Mouse (Mus musculus) lung, embryonic 14.5 days (tissue): Measurements from ENCODE around the gene Eme1. TPM values are rescaled to one million over a fixed set of nuclear protein-coding genes. Genes with fewer than 3 reads are reported as not detected.

Experiments
- ATAC-seq: fragments of 200-750 bp; cut with Nextera tagmentation; 2 replicates; pipeline ENCODE4 v1.8.0; 2017; ENCODE audit warnings: mild to moderate bottlenecking, moderate TSS enrichment, moderate library complexity; ENCODE audit not compliant: insufficient read depth
- DNase-seq: peaks from one replicate; pipeline ENCODE4 v3.0.0-alpha.2; 2015
- H3K27ac ChIP-seq: fragments of 300-500 bp; sonication (generic); 2 replicates; pipeline ENCODE4 v1.5.1; 2014; ENCODE audit warnings: low read depth, mild to moderate bottlenecking, moderate library complexity
- H3K27me3 ChIP-seq: fragments of 300-500 bp; sonication (generic); 2 replicates; pipeline ENCODE4 v1.6.1; 2014; ENCODE audit warnings: low read length, control low read depth; ENCODE audit not compliant: insufficient read depth
- H3K36me3 ChIP-seq: fragments of 300-500 bp; sonication (generic); 2 replicates; pipeline ENCODE4 v1.6.1; 2014; ENCODE audit warnings: control low read depth; ENCODE audit not compliant: insufficient read depth
- H3K4me1 ChIP-seq: fragments of 300-500 bp; sonication (generic); 2 replicates; pipeline ENCODE4 v1.6.1; 2014; ENCODE audit warnings: antibody characterized with exemption, control low read depth; ENCODE audit not compliant: insufficient read depth
- H3K4me2 ChIP-seq: fragments of 300-500 bp; sonication (generic); 2 replicates; pipeline ENCODE4 v1.6.1; 2014; ENCODE audit warnings: mild to moderate bottlenecking
- H3K4me3 ChIP-seq: fragments of 300-500 bp; sonication (generic); 2 replicates; pipeline ENCODE4 v1.5.1; 2014; ENCODE audit warnings: low read depth, low read length
- H3K9ac ChIP-seq: fragments of 300-500 bp; sonication (generic); 2 replicates; pipeline ENCODE4 v1.6.1; 2014
- H3K9me3 ChIP-seq: fragments of 300-500 bp; sonication (generic); 2 replicates; pipeline ENCODE4 v1.6.1; 2016; ENCODE audit warnings: low read depth, low read length, control low read depth
- CTCF ChIP-seq: IDR thresholded peaks from 2 replicates; pipeline ENCODE4 v1.5.1; 2016; ENCODE audit warnings: antibody characterized with exemption, low read depth
- WGBS: fragments of 180-500 bp; shearing (Covaris S2); extraction: QIAGEN DNeasy Blood & Tissue Kit; methylation state at CpG from one replicate; pipeline ENCODE4 v1.1.7; 2014; 5-methylcytosine and 5-hydroxymethylcytosine counted together
- polyA plus RNA-seq: library from polyadenylated mRNA; unstranded; fragments of >200 nt; fragmentation: Nextera tagmentation; extraction: Ambion mirVana; gene quantifications from 2 replicates; pipeline ENCODE4 v1.2.1, GENCODE M21; 2014

Gene Eme1
- polyA plus RNA-seq, 1 experiment from 2014 or later: 30.0 TPM

- ATAC-seq (peak; percentile 97), DNase-seq (peak; percentile 97)
- H3K27ac ChIP-seq: peak within 1 kb of the TSS; percentile 79
- H3K36me3 ChIP-seq: peaks cover 27% of the 10 kb centered on the region
- H3K4me2 ChIP-seq: peak within 1 kb of the TSS; percentile 81
- no peaks in the 10 kb centered on the region for H3K9me3 ChIP-seq
- H3K4me1 ChIP-seq: no peaks in the 10 kb centered on the region
- peak; percentile 97 for TF ChIP-seq CTCF
- peak within 1 kb of the TSS; percentile 90 for H3K9ac ChIP-seq
- 4% methylated on average over 40 of the region's 41 CpGs for WGBS
- peak within 1 kb of the TSS; percentile 97 for H3K4me3 ChIP-seq
- H3K27me3 ChIP-seq: no peaks in the 10 kb centered on the region
Observed at GRCm38 (mm10) chr11:94629199-94629883, 24.4 kb downstream of the Eme1 start, which contains the start of gene Lrrc59. Lrrc59 (plus strand) TSS chr11:94629767.

GRCm38 (mm10) chr11:94622162-94622561 is 31.6 kb downstream of the Eme1 start:
- ATAC-seq (no peak), DNase-seq (no peak)
- Histone ChIP-seq H3K27me3 (no peaks in the 10 kb centered on the region), H3K36me3 (no peaks in the 10 kb centered on the region), H3K4me1 (no peaks in the 10 kb centered on the region), H3K9me3 (no peaks in the 10 kb centered on the region), H3K4me2 (no peak overlapping the region), H3K9ac (no peak overlapping the region), H3K27ac (no peak overlapping the region), H3K4me3 (no peak overlapping the region)
- WGBS: 70% methylated on average over 2 of the region's 2 CpGs
- TF ChIP-seq CTCF: no peak

- H3K4me2 ChIP-seq: no peak overlapping the region
- H3K9me3 ChIP-seq: no peaks in the 10 kb centered on the region
- ATAC-seq (no peak), DNase-seq (no peak)
- no peaks in the 10 kb centered on the region for H3K36me3 ChIP-seq
- no peaks in the 10 kb centered on the region for H3K4me1 ChIP-seq
- H3K27me3 ChIP-seq: no peaks in the 10 kb centered on the region
- H3K27ac ChIP-seq: no peak overlapping the region
- H3K9ac ChIP-seq: no peak overlapping the region
- no peak overlapping the region for H3K4me3 ChIP-seq
- TF ChIP-seq CTCF: peak; percentile 17; the same call in 1 of the 2 replicates
Observed at GRCm38 (mm10) chr11:94621458-94621852, 32.3 kb downstream of the Eme1 start.

GRCm38 (mm10) chr11:94620766-94621457 is 32.9 kb downstream of the Eme1 start:
- Histone ChIP-seq H3K4me3 (no peak overlapping the region), H3K9me3 (no peaks in the 10 kb centered on the region), H3K4me1 (no peaks in the 10 kb centered on the region), H3K27me3 (no peaks in the 10 kb centered on the region), H3K4me2 (no peak overlapping the region), H3K9ac (no peak overlapping the region), H3K36me3 (no peaks in the 10 kb centered on the region), H3K27ac (no peak overlapping the region)
- ATAC-seq (no peak), DNase-seq (no peak)
- no peak for TF ChIP-seq CTCF
- 63% methylated on average over 6 of the region's 6 CpGs for WGBS

GRCm38 (mm10) chr11:94617646-94618045 is 36.1 kb downstream of the Eme1 start:
- 79% methylated on average over 2 of the region's 2 CpGs for WGBS
- no peak overlapping the region for H3K4me2 ChIP-seq
- H3K9me3 ChIP-seq: no peaks in the 10 kb centered on the region
- TF ChIP-seq CTCF: no peak
- H3K9ac ChIP-seq: no peak overlapping the region
- ATAC-seq (no peak), DNase-seq (no peak)
- no peaks in the 10 kb centered on the region for H3K36me3 ChIP-seq
- no peaks in the 10 kb centered on the region for H3K27me3 ChIP-seq
- H3K4me3 ChIP-seq: no peak overlapping the region
- no peaks in the 10 kb centered on the region for H3K4me1 ChIP-seq
- no peak overlapping the region for H3K27ac ChIP-seq

GRCm38 (mm10) chr11:94615494-94615893 is 38.3 kb downstream of the Eme1 start:
- no peak for TF ChIP-seq CTCF
- 27% methylated on average over 4 of the region's 4 CpGs for WGBS
- H3K4me3 ChIP-seq: no peak overlapping the region

GRCm38 (mm10) chr11:94614603-94615002 is 39.2 kb downstream of the Eme1 start:
- no peak overlapping the region for H3K9ac ChIP-seq
- no peaks in the 10 kb centered on the region for H3K36me3 ChIP-seq
- WGBS: 67% methylated on average over 4 of the region's 4 CpGs

More at GRCm38 (mm10) chr11:94615494-94615893, 38.3 kb downstream of the Eme1 start:
- ATAC-seq: no peak
- no peak for DNase-seq
- no peaks in the 10 kb centered on the region for H3K36me3 ChIP-seq
- H3K27ac ChIP-seq: no peak overlapping the region
- H3K9ac ChIP-seq: no peak overlapping the region
- no peaks in the 10 kb centered on the region for H3K4me1 ChIP-seq
- no peaks in the 10 kb centered on the region for H3K27me3 ChIP-seq
- H3K4me2 ChIP-seq: no peak overlapping the region
- H3K9me3 ChIP-seq: no peaks in the 10 kb centered on the region

More at GRCm38 (mm10) chr11:94614603-94615002, 39.2 kb downstream of the Eme1 start:
- no peak overlapping the region for H3K27ac ChIP-seq
- DNase-seq (no peak), ATAC-seq (no peak)
- no peak overlapping the region for H3K4me3 ChIP-seq
- H3K9me3 ChIP-seq: no peaks in the 10 kb centered on the region
- no peaks in the 10 kb centered on the region for H3K27me3 ChIP-seq
- H3K4me1 ChIP-seq: no peaks in the 10 kb centered on the region
- H3K4me2 ChIP-seq: no peak overlapping the region
- no peak for TF ChIP-seq CTCF
